Mouse (Mus musculus): ENCODE results near the gene Tmem87a. TPM values are rescaled to one million over a fixed set of nuclear protein-coding genes. Genes with fewer than 3 reads are reported as not detected.
A peak's percentile ranks its signal among the peaks of the same experiment; 100 is the strongest.

Gene Tmem87a
- total RNA-seq, 1 experiment, result 71.7 TPM

- DNase-seq (ENCODE audit: low read depth, low spot score), result no peak
- Histone ChIP-seq H3K36me3 (ENCODE audit: control insufficient read depth, insufficient read depth, low read length, poor library complexity, severe bottlenecking) (no peaks in the 10 kb centered on the region), H3K9me3 (ENCODE audit: control insufficient read depth, insufficient read depth, low read depth, low read length) (no peaks in the 10 kb centered on the region), H3K4me3 (ENCODE audit: insufficient read depth in 1 of 2, low read depth in 1 of 2, low read length in 2 of 2, poor library complexity in 1 of 2, severe bottlenecking in 1 of 2) (no peak overlapping the region), H3K9ac (ENCODE audit: insufficient read depth, low read depth, low read length, poor library complexity, severe bottlenecking) (no peak overlapping the region), H3K4me1 (ENCODE audit: control insufficient read depth in 2 of 2, insufficient read depth in 2 of 2, low read length in 2 of 2, poor library complexity in 1 of 2) (no peaks in the 10 kb centered on the region), H3K27ac (ENCODE audit: insufficient read depth, low read depth, low read length, poor library complexity, severe bottlenecking) (no peak overlapping the region)
- in situ Hi-C loops (cut with MboI; ENCODE audit: low sequenced_read_pairs in 2 of 2, unreplicated experiment in 2 of 2), result no loop called here
- TF ChIP-seq ZC3H11A (IDR thresholded peaks at IDR 0.05; ENCODE audit: borderline replicate concordance, low read depth, low read length) (no peak), ZNF384 (IDR thresholded peaks at IDR 0.05; ENCODE audit: low read depth, low read length) (no peak), HCFC1 (IDR thresholded peaks at IDR 0.05; ENCODE audit: borderline replicate concordance, insufficient read depth, low read length) (no peak), MAFK (IDR thresholded peaks at IDR 0.05; ENCODE audit: insufficient read depth, low read depth, low read length) (no peak), CHD2 (IDR thresholded peaks at IDR 0.05; ENCODE audit: low read depth, low read length) (no peak)
Measured at GRCm38 (mm10) chr2:120411096-120411628, 7.2 kb upstream of the Tmem87a start.

GRCm38 (mm10) chr2:120404823-120405765 is 1.2 kb upstream of the Tmem87a start:
- Histone ChIP-seq H3K27ac (ENCODE audit: insufficient read depth, low read depth, low read length, poor library complexity, severe bottlenecking) (no peak overlapping the region), H3K4me1 (ENCODE audit: control insufficient read depth in 2 of 2, insufficient read depth in 2 of 2, low read length in 2 of 2, poor library complexity in 1 of 2) (peaks cover 0 to 2% of the 10 kb centered on the region in 2 experiments; a peak in 1 of 4 replicates), H3K9me3 (ENCODE audit: control insufficient read depth, insufficient read depth, low read depth, low read length) (no peaks in the 10 kb centered on the region), H3K9ac (ENCODE audit: insufficient read depth, low read depth, low read length, poor library complexity, severe bottlenecking) (peak overlapping the region; percentile 92), H3K4me3 (ENCODE audit: insufficient read depth in 1 of 2, low read depth in 1 of 2, low read length in 2 of 2, poor library complexity in 1 of 2, severe bottlenecking in 1 of 2) (peak overlapping the region; percentile 96 to 100), H3K36me3 (ENCODE audit: control insufficient read depth, insufficient read depth, low read length, poor library complexity, severe bottlenecking) (no peaks in the 10 kb centered on the region)
- TF ChIP-seq CHD2 (IDR thresholded peaks at IDR 0.05; ENCODE audit: low read depth, low read length) (no peak), ZNF384 (IDR thresholded peaks at IDR 0.05; ENCODE audit: low read depth, low read length) (no peak), MAFK (IDR thresholded peaks at IDR 0.05; ENCODE audit: insufficient read depth, low read depth, low read length) (no peak), HCFC1 (IDR thresholded peaks at IDR 0.05; ENCODE audit: borderline replicate concordance, insufficient read depth, low read length) (no peak), ZC3H11A (IDR thresholded peaks at IDR 0.05; ENCODE audit: borderline replicate concordance, low read depth, low read length) (no peak)
- in situ Hi-C loops (cut with MboI; ENCODE audit: low sequenced_read_pairs in 2 of 2, unreplicated experiment in 2 of 2), result no loop called here
- DNase-seq (ENCODE audit: low read depth, low spot score), result no peak

GRCm38 (mm10) chr2:120403653-120403985 is 294 bp downstream of the Tmem87a start, which contains the start of gene Ganc:
Ganc (plus strand) TSS chr2:120403896.
- Histone ChIP-seq H3K4me3 (ENCODE audit: insufficient read depth in 1 of 2, low read depth in 1 of 2, low read length in 2 of 2, poor library complexity in 1 of 2, severe bottlenecking in 1 of 2) (peak within 1 kb of the TSS; percentile 96 to 100), H3K4me1 (ENCODE audit: control insufficient read depth in 2 of 2, insufficient read depth in 2 of 2, low read length in 2 of 2, poor library complexity in 1 of 2) (peaks cover 0 to 2% of the 10 kb centered on the region in 2 experiments; a peak in 1 of 4 replicates), H3K9ac (ENCODE audit: insufficient read depth, low read depth, low read length, poor library complexity, severe bottlenecking) (peak within 1 kb of the TSS; percentile 97), H3K36me3 (ENCODE audit: control insufficient read depth, insufficient read depth, low read length, poor library complexity, severe bottlenecking) (no peaks in the 10 kb centered on the region), H3K27ac (ENCODE audit: insufficient read depth, low read depth, low read length, poor library complexity, severe bottlenecking) (peak within 1 kb of the TSS; percentile 83), H3K9me3 (ENCODE audit: control insufficient read depth, insufficient read depth, low read depth, low read length) (no peaks in the 10 kb centered on the region)
- in situ Hi-C loops (cut with MboI; ENCODE audit: low sequenced_read_pairs in 2 of 2, unreplicated experiment in 2 of 2), result no loop called here
- DNase-seq (ENCODE audit: low read depth, low spot score), result no peak
- TF ChIP-seq MAFK (IDR thresholded peaks at IDR 0.05; ENCODE audit: insufficient read depth, low read depth, low read length), result no peak
- TF ChIP-seq HCFC1 (IDR thresholded peaks at IDR 0.05; ENCODE audit: borderline replicate concordance, insufficient read depth, low read length), result no peak; the same call in 1 of the 2 replicates
- TF ChIP-seq ZC3H11A (IDR thresholded peaks at IDR 0.05; ENCODE audit: borderline replicate concordance, low read depth, low read length), result no peak
- TF ChIP-seq ZNF384 (IDR thresholded peaks at IDR 0.05; ENCODE audit: low read depth, low read length), result no peak
- no peak for TF ChIP-seq CHD2 (IDR thresholded peaks at IDR 0.05; ENCODE audit: low read depth, low read length)

- no peak for TF ChIP-seq HCFC1 (IDR thresholded peaks at IDR 0.05; ENCODE audit: borderline replicate concordance, insufficient read depth, low read length)
- no peak for TF ChIP-seq ZNF384 (IDR thresholded peaks at IDR 0.05; ENCODE audit: low read depth, low read length)
- TF ChIP-seq MAFK (IDR thresholded peaks at IDR 0.05; ENCODE audit: insufficient read depth, low read depth, low read length), result no peak
- TF ChIP-seq CHD2 (IDR thresholded peaks at IDR 0.05; ENCODE audit: low read depth, low read length), result no peak
- no peak for TF ChIP-seq ZC3H11A (IDR thresholded peaks at IDR 0.05; ENCODE audit: borderline replicate concordance, low read depth, low read length)
- in situ Hi-C loops (cut with MboI; ENCODE audit: low sequenced_read_pairs in 2 of 2, unreplicated experiment in 2 of 2), result no loop called here
- no peaks in the 10 kb centered on the region for H3K36me3 ChIP-seq (ENCODE audit: control insufficient read depth, insufficient read depth, low read length, poor library complexity, severe bottlenecking)
- H3K4me3 ChIP-seq (ENCODE audit: insufficient read depth in 1 of 2, low read depth in 1 of 2, low read length in 2 of 2, poor library complexity in 1 of 2, severe bottlenecking in 1 of 2), result peak overlapping the region in 1 of 2 experiments; percentile 100; a peak in 3 of 4 replicates
- no peaks in the 10 kb centered on the region for H3K9me3 ChIP-seq (ENCODE audit: control insufficient read depth, insufficient read depth, low read depth, low read length)
- DNase-seq (ENCODE audit: low read depth, low spot score), result no peak
- no peak overlapping the region for H3K9ac ChIP-seq (ENCODE audit: insufficient read depth, low read depth, low read length, poor library complexity, severe bottlenecking)
- H3K4me1 ChIP-seq (ENCODE audit: control insufficient read depth in 2 of 2, insufficient read depth in 2 of 2, low read length in 2 of 2, poor library complexity in 1 of 2), result peaks cover 0 to 2% of the 10 kb centered on the region in 2 experiments; a peak in 1 of 4 replicates
- H3K27ac ChIP-seq (ENCODE audit: insufficient read depth, low read depth, low read length, poor library complexity, severe bottlenecking), result no peak overlapping the region
Measured at GRCm38 (mm10) chr2:120402813-120403212, 1.1 kb downstream of the Tmem87a start.
